Mouse (Mus musculus): ENCODE measurements around the gene Dbx1. TPM values are rescaled to one million over a fixed set of nuclear protein-coding genes. Genes with fewer than 3 reads are reported as not detected.
A peak's percentile ranks its signal among the peaks of the same experiment; 100 is the strongest.

The Dbx1 gene
- polyA plus RNA-seq, 1 experiment from 2014 or later: not detected

- Histone ChIP-seq H3K4me1 (replicated peaks; ENCODE audit: insufficient read depth, low read length) (no peaks in the 10 kb centered on the region), H3K9ac (ENCODE audit: low read depth, low read length) (no peak overlapping the region), H3K4me2 (ENCODE audit: low read length) (no peak overlapping the region), H3K4me3 (replicated peaks; ENCODE audit: low read depth, low read length) (no peak overlapping the region), H3K9me3 (replicated peaks; ENCODE audit: low read length) (no peaks in the 10 kb centered on the region), H3K36me3 (ENCODE audit: insufficient read depth, low read length) (no peaks in the 10 kb centered on the region), H3K27ac (no peak overlapping the region), H3K27me3 (ENCODE audit: insufficient read depth, low read length) (0 out of 2 replicates have a peak, but pooled peaks cover 14% of the 10 kb centered on the region)
- 78% methylated on average over 3 of the region's 3 CpGs for WGBS
- no peak for ATAC-seq (replicated peaks; ENCODE audit: low FRiP score, low read depth)
- DNase-seq (ENCODE audit: low spot score): no peak
- TF ChIP-seq CTCF (IDR thresholded peaks at IDR 0.05; ENCODE audit: low read depth): no peak
Observed at GRCm38 (mm10) chr7:49663575-49663974, 26.9 kb upstream of the Dbx1 start.

- Histone ChIP-seq H3K36me3 (ENCODE audit: insufficient read depth, low read length) (no peaks in the 10 kb centered on the region), H3K27ac (no peak overlapping the region), H3K4me2 (ENCODE audit: low read length) (0 out of 2 replicates have a peak overlapping the region, but pooled peaks have one; percentile 28), H3K4me1 (replicated peaks; ENCODE audit: insufficient read depth, low read length) (no peaks in the 10 kb centered on the region), H3K9ac (ENCODE audit: low read depth, low read length) (no peak overlapping the region), H3K9me3 (replicated peaks; ENCODE audit: low read length) (no peaks in the 10 kb centered on the region), H3K4me3 (replicated peaks; ENCODE audit: low read depth, low read length) (no peak overlapping the region), H3K27me3 (ENCODE audit: insufficient read depth, low read length) (0 out of 2 replicates have a peak, but pooled peaks cover 14% of the 10 kb centered on the region)
- no peak for TF ChIP-seq CTCF (IDR thresholded peaks at IDR 0.05; ENCODE audit: low read depth)
- ATAC-seq (replicated peaks; ENCODE audit: low FRiP score, low read depth) (no peak), DNase-seq (ENCODE audit: low spot score) (peak; percentile 24)
- 7% methylated on average over 7 of the region's 7 CpGs for WGBS
Observed at GRCm38 (mm10) chr7:49662492-49663026, 25.9 kb upstream of the Dbx1 start.

GRCm38 (mm10) chr7:49661811-49662491, 25.3 kb upstream of the Dbx1 start:
- DNase-seq (ENCODE audit: low spot score): peak; percentile 10
- Histone ChIP-seq H3K4me3 (replicated peaks; ENCODE audit: low read depth, low read length) (no peak overlapping the region), H3K27ac (no peak overlapping the region), H3K27me3 (ENCODE audit: insufficient read depth, low read length) (0 out of 2 replicates have a peak, but pooled peaks cover 14% of the 10 kb centered on the region), H3K9ac (ENCODE audit: low read depth, low read length) (no peak overlapping the region), H3K9me3 (replicated peaks; ENCODE audit: low read length) (no peaks in the 10 kb centered on the region), H3K4me1 (replicated peaks; ENCODE audit: insufficient read depth, low read length) (no peaks in the 10 kb centered on the region), H3K36me3 (ENCODE audit: insufficient read depth, low read length) (no peaks in the 10 kb centered on the region), H3K4me2 (ENCODE audit: low read length) (peak overlapping the region; percentile 28)
- no peak for TF ChIP-seq CTCF (IDR thresholded peaks at IDR 0.05; ENCODE audit: low read depth)
- 2% methylated on average over 24 of the region's 24 CpGs for WGBS
- ATAC-seq (replicated peaks; ENCODE audit: low FRiP score, low read depth): no peak

DNA sequence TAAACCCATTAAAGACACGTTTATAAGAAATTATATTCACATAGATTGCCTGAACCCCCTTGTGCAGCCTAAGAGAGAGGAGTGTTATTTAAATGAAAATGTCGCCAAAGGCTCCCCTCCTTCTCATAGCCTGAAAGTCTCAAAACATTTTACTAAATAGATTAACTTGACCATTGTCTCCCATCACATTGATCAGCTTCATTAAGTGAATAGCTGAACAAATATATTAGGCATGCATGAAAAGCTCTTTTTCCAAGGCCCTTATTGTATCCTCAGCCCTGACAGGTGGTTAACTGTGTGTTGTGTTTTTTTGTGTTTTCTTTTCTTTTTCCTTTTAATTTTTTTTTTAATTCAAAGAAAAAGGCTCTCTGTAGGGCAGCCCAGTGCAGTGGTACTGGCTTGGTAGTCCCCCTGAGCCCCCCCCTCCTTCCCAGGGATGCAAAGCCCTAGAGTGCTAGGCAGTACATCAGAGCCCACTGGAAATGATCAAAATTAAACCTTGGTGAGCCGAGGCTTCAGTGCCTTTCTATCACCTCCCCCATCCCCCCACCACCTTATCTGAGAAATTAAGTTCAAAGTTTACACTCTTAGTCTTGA, 4.2 kb upstream of the Dbx1 start:
- DNase-seq (ENCODE audit: low spot score) (no peak), ATAC-seq (replicated peaks; ENCODE audit: low FRiP score, low read depth) (no peak)
- Histone ChIP-seq H3K4me3 (replicated peaks; ENCODE audit: low read depth, low read length) (no peak overlapping the region), H3K27ac (no peak overlapping the region), H3K4me2 (ENCODE audit: low read length) (no peak overlapping the region), H3K4me1 (replicated peaks; ENCODE audit: insufficient read depth, low read length) (no peaks in the 10 kb centered on the region), H3K9ac (ENCODE audit: low read depth, low read length) (no peak overlapping the region), H3K36me3 (ENCODE audit: insufficient read depth, low read length) (no peaks in the 10 kb centered on the region), H3K9me3 (replicated peaks; ENCODE audit: low read length) (no peaks in the 10 kb centered on the region), H3K27me3 (ENCODE audit: insufficient read depth, low read length) (peaks cover 55% of the 10 kb centered on the region)
- WGBS: 31% methylated on average over 3 of the region's 3 CpGs
- no peak for TF ChIP-seq CTCF (IDR thresholded peaks at IDR 0.05; ENCODE audit: low read depth)

DNA sequence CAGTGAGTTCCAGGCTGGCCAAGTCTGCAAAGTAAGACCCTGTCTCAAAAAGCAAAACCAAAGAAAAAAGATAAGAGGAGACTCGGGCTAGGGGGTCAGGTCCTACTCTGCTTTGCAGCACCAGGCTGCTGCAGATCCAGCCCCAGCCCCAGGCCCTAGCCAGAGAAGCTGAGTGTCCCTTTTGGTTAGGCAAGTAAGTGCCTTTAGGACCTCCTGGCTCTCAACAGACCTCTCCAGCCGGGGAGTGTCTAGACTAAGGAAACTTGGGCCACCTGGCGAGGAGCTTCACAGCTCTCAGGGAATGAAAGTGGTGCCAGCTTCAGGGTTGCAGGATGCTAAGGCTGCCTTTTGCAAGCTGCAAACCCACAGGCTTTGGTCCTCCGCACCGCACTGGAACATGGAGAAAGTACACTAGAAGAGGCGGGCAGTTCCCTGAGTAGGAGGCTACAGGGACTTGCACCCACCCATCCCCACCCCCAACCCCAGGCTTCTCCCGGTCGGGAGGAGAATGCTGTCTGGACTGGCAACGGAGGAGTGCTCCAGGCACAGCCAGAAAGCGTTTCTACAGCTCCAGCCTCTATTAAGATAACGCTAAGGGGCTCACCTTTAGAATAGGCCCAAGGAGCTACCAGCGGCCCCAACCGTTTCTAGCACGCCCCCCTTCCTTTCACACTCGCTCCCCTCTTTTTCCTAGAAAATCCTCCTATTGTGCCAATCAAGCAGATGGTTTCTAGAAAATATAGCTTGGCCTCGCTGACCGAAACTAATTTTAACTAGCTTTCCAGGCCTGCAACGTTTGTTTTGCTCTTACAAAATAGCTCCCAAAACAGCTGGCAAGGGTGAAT, 3.4 kb upstream of the Dbx1 start:
- no peak for DNase-seq (ENCODE audit: low spot score)
- Histone ChIP-seq H3K27me3 (ENCODE audit: insufficient read depth, low read length) (peaks cover 62% of the 10 kb centered on the region), H3K27ac (no peak overlapping the region), H3K4me1 (replicated peaks; ENCODE audit: insufficient read depth, low read length) (no peaks in the 10 kb centered on the region), H3K4me2 (ENCODE audit: low read length) (no peak overlapping the region), H3K9ac (ENCODE audit: low read depth, low read length) (no peak overlapping the region), H3K4me3 (replicated peaks; ENCODE audit: low read depth, low read length) (no peak overlapping the region), H3K9me3 (replicated peaks; ENCODE audit: low read length) (no peaks in the 10 kb centered on the region), H3K36me3 (ENCODE audit: insufficient read depth, low read length) (no peaks in the 10 kb centered on the region)
- no peak for ATAC-seq (replicated peaks; ENCODE audit: low FRiP score, low read depth)
- no peak for TF ChIP-seq CTCF (IDR thresholded peaks at IDR 0.05; ENCODE audit: low read depth)
- 17% methylated on average over 18 of the region's 18 CpGs for WGBS
